ENCODE assay signal across 27 mouse cellular contexts in genomic region chr6:43518378-43518777, GRCm38 (mm10).
"Had no signal": no experiment of that assay in that cellular context is flagged by ENCODE, and none has a peak within 500 bp of the region (broad histone marks: within the 10 kb centered on the region; RNA-seq: fewer than 3 reads in every experiment).

No protein-coding gene starts in this region.

- H3K4me2 ChIP-seq: heart, embryonic 12.5 days; hindbrain, embryonic 12.5 days; hindbrain, embryonic 14.5 days; kidney, embryonic 15.5 days; limb, embryonic 13.5 days; limb, embryonic 15.5 days; liver, embryonic 12.5 days had no signal

- DNase-seq: gastrocnemius, adult 2 months; gastrocnemius, postnatal 10 days; gastrocnemius, postnatal 25 days; heart, adult 18-20 months; heart, postnatal 10 days; heart, postnatal 4 days; kidney, adult 11 months; kidney, adult 2 months; kidney, adult 9 months; kidney, postnatal 14 days; kidney, postnatal 36 days; layer of hippocampus, adult 9-11 months; layer of hippocampus, postnatal 36 days; left cerebral cortex, postnatal 4 days had no signal

- ATAC-seq: hindbrain, embryonic 16.5 days; intestine, embryonic 16.5 days; liver, embryonic 12.5 days had no signal

- H3K4me1 ChIP-seq: heart, embryonic 10.5 days; hindbrain, embryonic 10.5 days; kidney, embryonic 15.5 days; limb, embryonic 13.5 days; limb, embryonic 15.5 days had no signal

- H3K27me3 ChIP-seq: heart, embryonic 12.5 days; hindbrain, embryonic 12.5 days; kidney, embryonic 15.5 days; limb, embryonic 13.5 days; limb, embryonic 15.5 days; liver, embryonic 12.5 days had no signal

- H3K27ac ChIP-seq: gastrocnemius, adult 2 months; heart, embryonic 10.5 days; hindbrain, embryonic 10.5 days; hindbrain, embryonic 12.5 days; hindbrain, embryonic 14.5 days; kidney, embryonic 15.5 days; kidney, postnatal 0 days; limb, embryonic 13.5 days; limb, embryonic 15.5 days; liver, embryonic 12.5 days; liver, embryonic 14.5 days had no signal

- H3K9ac ChIP-seq: heart, embryonic 12.5 days; hindbrain, embryonic 12.5 days; hindbrain, embryonic 14.5 days; kidney, embryonic 15.5 days; limb, embryonic 13.5 days; limb, embryonic 15.5 days; liver, embryonic 12.5 days; liver, embryonic 14.5 days had no signal

- H3K36me3 ChIP-seq: heart, embryonic 10.5 days; heart, embryonic 12.5 days; hindbrain, embryonic 10.5 days; hindbrain, embryonic 12.5 days; kidney, embryonic 15.5 days; limb, embryonic 13.5 days; limb, embryonic 15.5 days; liver, embryonic 12.5 days had no signal

- H3K9me3 ChIP-seq: heart, embryonic 10.5 days; heart, embryonic 12.5 days; hindbrain, embryonic 10.5 days; hindbrain, embryonic 12.5 days; kidney, embryonic 15.5 days; limb, embryonic 13.5 days; limb, embryonic 15.5 days; liver, embryonic 12.5 days had no signal

- H3K4me3 ChIP-seq: gastrocnemius, adult 2 months; heart, embryonic 10.5 days; heart, embryonic 12.5 days; hindbrain, embryonic 10.5 days; hindbrain, embryonic 12.5 days; kidney, embryonic 15.5 days; limb, embryonic 13.5 days; limb, embryonic 15.5 days; liver, embryonic 12.5 days had no signal
